Mouse (Mus musculus) brain, embryonic 14.5 days (tissue): ENCODE results near the gene Tmem223.

ENCODE experiments used
- CTCF ChIP-seq: fragments of 200-500 bp; IDR thresholded peaks from 2 replicates; pipeline ENCODE4 v1.5.1; 2012; ENCODE audit warnings: inconsistent platforms, mild to moderate bottlenecking, moderate library complexity, borderline replicate concordance; ENCODE audit not compliant: insufficient read depth, insufficient read length; ENCODE audit errors: extremely low read depth
- POLR2A ChIP-seq: fragments of 200-500 bp; IDR thresholded peaks from 2 replicates; pipeline ENCODE4 v1.6.1; 2012; ENCODE audit warnings: mild to moderate bottlenecking, inconsistent platforms, borderline replicate concordance; ENCODE audit not compliant: poor library complexity, insufficient read depth, insufficient read length, severe bottlenecking; ENCODE audit errors: extremely low read depth

- no peak for TF ChIP-seq CTCF
- no peak for TF ChIP-seq POLR2A
Observed at GRCm38 (mm10) chr19:8760757-8761156, 10.0 kb upstream of the Tmem223 start.
